Mouse (Mus musculus) bone marrow macrophage, adult 2 months (primary cell): ENCODE data around the gene Alk.

ENCODE experiments used
- CTCF ChIP-seq: IDR thresholded peaks from 2 replicates; pipeline ENCODE4 v1.5.1; 2012; ENCODE audit warnings: low read depth, mild to moderate bottlenecking, low read length, moderate library complexity
- POLR2A ChIP-seq: IDR thresholded peaks from 2 replicates; pipeline ENCODE4 v1.6.1; 2012; ENCODE audit warnings: mild to moderate bottlenecking, low read depth, low read length, borderline replicate concordance

- TF ChIP-seq CTCF (no peak), POLR2A (no peak)
Observed at GRCm38 (mm10) chr17:72144461-72144860, 460.0 kb downstream of the Alk start.
